Mouse (Mus musculus): ENCODE measurements around the gene Olfr617.
"Not testable (repeated sequence)": the region's sequence is repeated elsewhere in the genome, so short reads cannot be mapped to it uniquely, and the experiment has no call there.

Gene Olfr617

GRCm38 (mm10) chr7:103572761-103573160, at the start of gene Olfr617:
TSS of gene Olfr617 (plus strand) at chr7:103573061.
- DNase-seq (ENCODE audit: low spot score), result no peak

DNA sequence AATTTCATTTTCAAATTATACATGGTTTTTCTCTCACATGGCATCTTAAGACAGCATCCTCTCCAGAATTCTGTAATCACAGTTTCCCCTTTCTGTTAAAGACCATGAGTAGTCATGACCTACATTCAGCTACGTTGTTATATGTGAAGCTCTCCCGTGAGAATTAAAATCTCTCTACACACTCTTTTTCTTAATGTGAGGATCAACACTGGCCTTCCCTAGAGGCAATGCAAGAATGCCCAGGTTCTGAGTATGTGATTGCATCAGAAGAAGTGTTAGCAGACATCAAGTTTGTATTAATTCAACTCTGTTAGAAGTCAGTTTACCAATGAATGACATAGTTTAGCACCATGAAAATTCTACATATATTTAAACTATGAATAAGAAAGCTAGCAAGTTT, 30.2 kb upstream of the Olfr617 start, which contains the start of gene Olfr612:
Gene Olfr612, minus strand, starts transcription at position 101 of the 400 bp plus-strand sequence.
- DNase-seq (ENCODE audit: low spot score), result not testable (repeated sequence)

DNA sequence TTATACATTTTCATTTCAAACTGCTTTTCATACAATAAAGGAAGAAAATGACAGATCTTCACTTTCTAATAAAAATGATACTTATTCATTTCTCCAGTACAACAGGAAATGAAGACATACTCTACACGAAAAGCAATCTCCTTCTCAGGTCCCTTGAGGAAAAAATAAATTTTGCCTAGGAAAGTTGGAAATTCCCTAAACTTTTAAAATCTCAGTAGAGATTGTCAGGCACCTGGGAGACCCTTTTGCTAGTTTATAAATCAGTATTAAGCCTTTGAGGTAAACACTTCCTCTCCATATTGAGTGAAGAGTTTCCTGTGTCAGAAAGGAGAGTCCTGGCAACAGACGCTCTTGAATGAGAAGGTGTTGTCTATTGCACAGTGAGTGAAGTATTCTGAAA, 25.1 kb upstream of the Olfr617 start, which contains the start of gene Olfr613:
Gene Olfr613, plus strand, starts transcription at position 301 of the 400 bp plus-strand sequence.
- no peak for DNase-seq (ENCODE audit: low spot score)

DNA sequence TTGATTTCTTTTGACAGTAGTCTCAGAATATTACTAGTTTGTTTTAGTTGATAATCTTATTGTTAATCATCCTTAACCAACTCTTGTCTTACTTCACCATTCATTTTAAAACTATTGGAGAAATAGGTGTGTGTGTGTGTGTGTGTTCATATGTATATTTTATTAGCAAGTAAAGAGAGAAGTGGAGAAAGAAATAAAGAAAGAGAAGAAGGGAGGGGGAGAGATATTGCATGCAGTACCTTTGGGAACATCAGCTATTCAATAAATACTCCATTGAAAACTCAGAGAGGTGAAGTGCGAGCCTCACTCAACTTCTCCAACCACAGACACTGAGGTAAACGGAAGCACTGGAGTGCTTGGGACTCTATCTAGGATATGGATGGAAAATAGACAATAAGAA, 17.1 kb upstream of the Olfr617 start, which contains the start of gene Olfr615:
Gene Olfr615, plus strand, starts transcription at position 301 of the 400 bp plus-strand sequence.
- no peak for DNase-seq (ENCODE audit: low spot score)

DNA sequence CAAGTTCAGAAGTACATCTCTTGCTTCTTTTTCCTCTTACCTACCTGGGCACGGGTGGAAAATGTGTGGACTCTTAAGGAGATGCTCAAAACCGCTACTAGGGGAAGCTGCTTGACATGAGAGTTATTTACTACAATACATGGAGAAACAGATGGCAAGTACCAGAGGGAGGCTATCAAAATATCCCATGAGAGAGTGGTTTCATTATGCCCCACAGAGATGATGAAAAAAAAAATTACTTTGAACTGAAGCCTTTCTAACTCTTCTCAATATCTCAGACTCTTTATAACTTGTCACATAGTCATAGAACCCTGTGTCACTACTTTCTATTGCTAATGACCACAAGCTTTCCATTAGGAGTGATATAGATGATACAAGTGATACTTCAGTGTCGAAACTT, 3.8 kb upstream of the Olfr617 start, which contains the start of gene Olfr616:
Gene Olfr616, minus strand, starts transcription at position 101 of the 400 bp plus-strand sequence.
- no peak for DNase-seq (ENCODE audit: low spot score)

- no peak for DNase-seq (ENCODE audit: low spot score)
These were observed 16.9 kb downstream of the Olfr617 start, which contains the start of gene Olfr618 for GRCm38 (mm10) chr7:103589803-103590202. TSS of gene Olfr618 (plus strand) at chr7:103590103.

GRCm38 (mm10) chr7:103600275-103600674, 27.4 kb downstream of the Olfr617 start, which contains the start of gene Olfr619:
TSS of gene Olfr619 (plus strand) at chr7:103600575.
- no peak for DNase-seq (ENCODE audit: low spot score)

DNA sequence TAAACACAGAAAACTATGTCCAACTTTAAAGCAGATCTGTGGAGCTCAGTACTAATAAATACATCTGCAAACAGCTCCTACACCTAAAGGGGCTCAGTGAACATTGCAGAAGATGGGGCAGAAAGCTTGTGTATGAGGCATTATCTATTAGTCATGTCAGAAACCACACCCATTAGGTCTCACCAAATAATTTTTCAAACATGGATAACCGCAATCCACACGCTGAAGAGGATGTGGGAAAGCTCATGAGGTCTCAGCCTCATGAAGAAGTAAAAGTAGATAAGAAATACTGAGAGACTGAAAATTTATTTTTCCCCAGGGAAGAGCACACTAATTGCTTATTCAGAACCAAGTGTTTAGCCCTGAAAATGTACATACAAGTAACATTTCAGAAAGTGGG, 34.6 kb downstream of the Olfr617 start:
- DNase-seq (ENCODE audit: low spot score), result no peak

DNA sequence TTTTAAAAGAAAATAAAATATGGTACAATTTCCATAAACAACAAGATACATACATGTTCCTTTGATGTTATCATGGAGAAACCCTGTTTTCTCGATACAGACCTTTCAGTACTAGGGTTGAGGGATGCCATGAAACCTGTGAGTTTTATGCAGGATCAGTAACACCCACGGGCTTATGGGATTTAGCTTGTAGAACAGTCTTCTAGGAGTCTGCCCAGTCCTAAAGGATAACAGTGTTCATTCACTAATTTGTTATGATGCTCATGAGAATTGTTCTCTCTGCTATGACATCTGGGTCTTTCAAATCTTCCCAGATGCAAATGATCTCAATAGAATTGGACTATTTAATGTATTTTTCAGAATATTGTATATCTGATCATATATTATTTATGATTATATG, 39.6 kb downstream of the Olfr617 start, which contains the start of gene Olfr620:
Gene Olfr620, minus strand, starts transcription at position 101 of the 400 bp plus-strand sequence.
- no peak for DNase-seq (ENCODE audit: low spot score)
